Mouse (Mus musculus) forebrain, postnatal 0 days (tissue): ENCODE measurements around the gene Tpcn2. TPM values are rescaled to one million over a fixed set of nuclear protein-coding genes. Genes with fewer than 3 reads are reported as not detected.
A peak's percentile ranks its signal among the peaks of the same experiment; 100 is the strongest.

Source experiments
- ATAC-seq: fragments of 200-750 bp; cut with Nextera tagmentation; 2 replicates; pipeline ENCODE4 v1.8.0; 2017; ENCODE audit warnings: mild to moderate bottlenecking, moderate library complexity
- DNase-seq: peaks from one replicate; pipeline ENCODE4 v3.0.0-alpha.2; 2015
- H3K27ac ChIP-seq: fragments of 300-500 bp; sonication (generic); 2 replicates; pipeline ENCODE4 v1.5.1; 2014; ENCODE audit warnings: low read depth, mild to moderate bottlenecking, antibody characterized with exemption, low read length, moderate library complexity, mixed read lengths
- H3K27me3 ChIP-seq: fragments of 300-500 bp; sonication (generic); 2 replicates; pipeline ENCODE4 v1.6.1; 2014; ENCODE audit warnings: mild to moderate bottlenecking, low read length, mixed read lengths; ENCODE audit not compliant: insufficient read depth
- H3K36me3 ChIP-seq: fragments of 300-500 bp; sonication (generic); 2 replicates; pipeline ENCODE4 v1.6.1; 2014; ENCODE audit warnings: mild to moderate bottlenecking, moderate library complexity; ENCODE audit not compliant: insufficient read depth
- H3K4me1 ChIP-seq: fragments of 300-500 bp; sonication (generic); 2 replicates; pipeline ENCODE4 v1.6.1; 2014; ENCODE audit warnings: antibody characterized with exemption; ENCODE audit not compliant: insufficient read depth
- H3K4me2 ChIP-seq: fragments of 300-500 bp; sonication (generic); 2 replicates; pipeline ENCODE4 v1.6.1; 2014; ENCODE audit warnings: low read depth, mild to moderate bottlenecking, moderate library complexity
- H3K4me3 ChIP-seq: fragments of 300-500 bp; sonication (generic); 2 replicates; pipeline ENCODE4 v1.5.1; 2014; ENCODE audit warnings: low read depth, low read length, mixed read lengths
- H3K9ac ChIP-seq: fragments of 300-500 bp; sonication (generic); 2 replicates; pipeline ENCODE4 v1.6.1; 2014; ENCODE audit warnings: mild to moderate bottlenecking
- H3K9me3 ChIP-seq: fragments of 300-500 bp; sonication (generic); 2 replicates; pipeline ENCODE4 v1.6.1; 2016; ENCODE audit warnings: low read length
- CTCF ChIP-seq: sonication (generic); IDR thresholded peaks from 2 replicates; pipeline ENCODE4 v1.5.1; 2016; ENCODE audit warnings: antibody characterized with exemption, control low read depth, low read depth
- WGBS: fragments of 180-500 bp; shearing (Covaris S2); extraction: QIAGEN DNeasy Blood & Tissue Kit; methylation state at CpG from one replicate; pipeline ENCODE4 v1.1.7; 2014; 5-methylcytosine and 5-hydroxymethylcytosine counted together
- polyA plus RNA-seq: library from polyadenylated mRNA; unstranded; fragments of >200 nt; fragmentation: Nextera tagmentation; extraction: Ambion mirVana; gene quantifications from 2 replicates; pipeline ENCODE4 v1.2.1, GENCODE M21; 2015
- total RNA-seq: library from RNA; depleted of rRNA; stranded (reverse); fragments of >200 nt; gene quantifications from 2 replicates; pipeline ENCODE4 v1.2.3, GENCODE M21; 2014

The Tpcn2 gene
- total and polyA plus RNA-seq, 2 experiments from 2014 or later: 1.3 to 2.5 TPM

DNA sequence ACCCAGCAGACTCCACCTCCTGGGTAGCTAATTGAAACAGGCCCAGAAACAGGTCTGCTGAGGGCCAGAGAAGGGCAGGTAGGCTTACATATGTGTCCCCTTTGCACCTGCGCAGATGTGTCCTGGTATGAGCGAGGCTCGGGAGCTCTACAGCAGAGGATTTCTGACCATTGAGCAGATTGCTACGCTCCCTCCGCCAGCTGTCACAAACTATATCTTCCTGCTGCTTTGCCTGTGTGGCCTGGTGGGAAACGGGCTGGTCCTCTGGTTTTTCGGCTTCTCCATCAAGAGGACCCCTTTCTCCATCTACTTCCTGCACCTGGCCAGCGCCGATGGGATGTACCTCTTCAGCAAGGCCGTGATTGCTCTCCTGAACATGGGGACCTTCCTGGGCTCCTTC, 23.8 kb upstream of the Tpcn2 start:
- Histone ChIP-seq H3K4me1 (no peaks in the 10 kb centered on the region), H3K27me3 (no peaks in the 10 kb centered on the region), H3K27ac (no peak overlapping the region), H3K9me3 (no peaks in the 10 kb centered on the region), H3K4me3 (no peak overlapping the region), H3K9ac (no peak overlapping the region), H3K36me3 (no peaks in the 10 kb centered on the region), H3K4me2 (no peak overlapping the region)
- DNase-seq: no peak
- WGBS: 95% methylated on average over 10 of the region's 10 CpGs
- TF ChIP-seq CTCF: no peak
- ATAC-seq: no peak

DNA sequence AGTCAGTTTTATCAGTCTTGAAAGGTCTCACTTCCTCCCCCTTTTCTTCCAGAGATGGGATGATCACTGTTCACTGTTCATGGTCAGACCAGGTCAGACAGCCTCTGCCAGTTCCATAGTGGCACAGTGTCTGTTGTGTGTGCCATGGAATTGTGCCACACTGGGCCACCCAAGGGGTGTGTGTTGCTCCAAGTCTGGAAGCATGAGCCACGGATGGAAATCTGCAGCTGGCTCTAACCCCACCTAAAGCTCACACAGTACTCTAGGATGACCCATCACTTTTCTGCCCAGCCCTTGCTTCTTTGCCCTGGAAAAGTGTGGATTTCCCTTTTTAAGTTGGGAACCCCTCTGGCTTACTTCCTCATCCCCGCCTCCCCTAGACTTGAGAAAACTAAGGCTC, 20.3 kb upstream of the Tpcn2 start:
- no peak overlapping the region for H3K4me3 ChIP-seq
- no peaks in the 10 kb centered on the region for H3K27me3 ChIP-seq
- DNase-seq (no peak), ATAC-seq (no peak)
- WGBS: 83% methylated on average over 2 of the region's 2 CpGs
- H3K36me3 ChIP-seq: no peaks in the 10 kb centered on the region
- H3K4me2 ChIP-seq: no peak overlapping the region
- TF ChIP-seq CTCF: no peak
- no peaks in the 10 kb centered on the region for H3K9me3 ChIP-seq
- no peak overlapping the region for H3K9ac ChIP-seq
- H3K4me1 ChIP-seq: no peaks in the 10 kb centered on the region
- no peak overlapping the region for H3K27ac ChIP-seq

DNA sequence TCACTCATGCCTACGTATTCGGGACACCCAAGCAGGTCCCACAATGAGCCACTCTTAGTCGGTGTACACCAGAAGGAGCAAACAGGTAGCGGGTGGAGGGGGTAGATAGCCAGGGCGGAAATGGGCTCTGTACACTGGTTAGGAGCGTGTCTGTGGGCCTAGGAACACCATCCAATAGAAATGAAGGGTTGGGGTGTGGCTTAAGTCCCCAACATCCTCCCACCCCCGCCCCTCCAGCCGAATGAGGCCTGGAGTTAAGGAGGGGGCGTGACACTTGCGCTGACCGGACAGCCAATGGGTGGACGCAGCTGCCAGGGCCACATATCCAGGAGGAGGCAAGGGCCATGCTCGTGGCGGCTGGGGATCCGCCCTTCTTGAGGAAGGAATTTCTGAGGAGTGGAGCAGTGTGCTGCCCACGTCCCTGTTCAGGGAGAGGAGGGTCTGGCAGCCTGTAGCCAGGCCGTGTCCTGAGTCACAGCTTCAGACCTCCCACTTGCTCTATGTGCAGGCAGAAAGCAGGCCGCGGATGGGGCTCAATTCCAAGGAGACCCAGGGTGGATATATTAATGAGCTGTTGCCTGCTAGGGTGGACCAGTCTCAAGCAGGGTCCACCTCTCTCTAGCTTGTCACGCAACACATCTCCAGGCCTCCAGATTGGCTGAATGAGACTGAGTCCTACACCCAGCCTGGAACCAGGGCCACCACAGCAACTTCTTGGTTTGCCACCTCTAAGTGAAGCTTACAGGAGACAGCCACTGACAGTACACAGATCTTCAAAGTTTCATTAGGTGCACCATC, 18.9 kb upstream of the Tpcn2 start:
- 7% methylated on average over 20 of the region's 20 CpGs for WGBS
- no peak overlapping the region for H3K27ac ChIP-seq
- H3K4me3 ChIP-seq: no peak overlapping the region
- H3K27me3 ChIP-seq: no peaks in the 10 kb centered on the region
- H3K9me3 ChIP-seq: no peaks in the 10 kb centered on the region
- DNase-seq (peak; percentile 18), ATAC-seq (peak; percentile 81)
- H3K4me2 ChIP-seq: peak overlapping the region; percentile 24
- H3K9ac ChIP-seq: no peak overlapping the region
- TF ChIP-seq CTCF: no peak
- no peaks in the 10 kb centered on the region for H3K4me1 ChIP-seq
- H3K36me3 ChIP-seq: no peaks in the 10 kb centered on the region

DNA sequence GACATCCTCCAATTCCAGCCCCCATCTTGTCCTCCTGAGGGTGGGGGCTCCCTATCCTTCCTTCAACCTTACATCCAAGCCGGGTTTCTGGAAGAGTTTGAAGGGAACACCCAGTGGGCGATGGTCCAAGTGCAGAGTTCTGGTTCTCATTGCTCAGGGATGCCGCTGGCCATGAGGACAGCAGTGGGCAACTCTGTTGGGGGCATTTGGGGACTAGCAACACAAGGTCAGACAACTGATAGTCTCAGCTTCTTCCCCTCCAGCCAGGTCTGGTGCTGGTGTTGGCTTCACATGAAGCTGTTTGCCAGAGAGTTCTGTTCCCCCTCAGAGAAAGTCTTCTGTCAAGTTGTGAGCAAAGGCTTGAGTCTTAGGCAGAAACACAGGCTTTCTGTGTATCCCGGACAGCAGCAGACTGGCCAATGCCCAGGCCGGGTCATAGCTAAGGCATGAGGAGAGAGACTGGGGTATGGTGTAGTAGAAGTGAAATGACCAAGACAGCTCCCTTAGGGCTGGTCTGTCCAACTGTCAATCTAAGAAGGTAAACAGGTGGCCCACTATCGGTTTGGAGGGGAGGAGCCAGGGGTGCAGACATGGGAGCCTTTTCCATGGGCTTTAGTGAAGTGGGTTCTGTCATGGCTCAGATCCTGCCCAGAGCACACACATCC, 17.7 kb upstream of the Tpcn2 start:
- H3K9ac ChIP-seq: no peak overlapping the region
- WGBS: 82% methylated on average over 6 of the region's 6 CpGs
- no peak for TF ChIP-seq CTCF

DNA sequence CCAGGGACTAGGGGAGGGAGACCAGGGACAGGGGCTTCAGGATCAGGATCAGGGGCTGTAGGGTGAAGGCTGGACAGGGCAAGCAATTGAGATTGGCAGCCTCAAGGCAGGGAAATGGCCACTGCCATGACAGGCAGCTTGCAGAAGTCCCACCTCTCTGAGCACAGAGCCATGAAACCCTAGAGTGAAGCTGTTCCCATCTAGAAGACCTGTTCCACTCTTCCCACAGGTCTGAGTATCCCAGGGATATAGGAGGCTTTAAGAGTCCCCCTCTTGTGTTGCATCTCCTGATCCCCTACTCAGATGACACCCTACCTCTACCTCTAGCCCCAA, 17.2 kb upstream of the Tpcn2 start:
- no peak overlapping the region for H3K4me3 ChIP-seq
- no peaks in the 10 kb centered on the region for H3K36me3 ChIP-seq
- no peak overlapping the region for H3K27ac ChIP-seq
- DNase-seq (no peak), ATAC-seq (no peak)
- no peaks in the 10 kb centered on the region for H3K27me3 ChIP-seq
- H3K9ac ChIP-seq: no peak overlapping the region
- no peak overlapping the region for H3K4me2 ChIP-seq
- no peaks in the 10 kb centered on the region for H3K9me3 ChIP-seq
- H3K4me1 ChIP-seq: no peaks in the 10 kb centered on the region
- TF ChIP-seq CTCF: no peak

More for the DNA sequence above, 17.7 kb upstream of the Tpcn2 start:
- H3K36me3 ChIP-seq: no peaks in the 10 kb centered on the region
- no peak overlapping the region for H3K27ac ChIP-seq
- H3K9me3 ChIP-seq: no peaks in the 10 kb centered on the region
- no peak overlapping the region for H3K4me2 ChIP-seq
- H3K4me1 ChIP-seq: no peaks in the 10 kb centered on the region
- ATAC-seq: no peak
- no peak overlapping the region for H3K4me3 ChIP-seq
- H3K27me3 ChIP-seq: no peaks in the 10 kb centered on the region
- no peak for DNase-seq

DNA sequence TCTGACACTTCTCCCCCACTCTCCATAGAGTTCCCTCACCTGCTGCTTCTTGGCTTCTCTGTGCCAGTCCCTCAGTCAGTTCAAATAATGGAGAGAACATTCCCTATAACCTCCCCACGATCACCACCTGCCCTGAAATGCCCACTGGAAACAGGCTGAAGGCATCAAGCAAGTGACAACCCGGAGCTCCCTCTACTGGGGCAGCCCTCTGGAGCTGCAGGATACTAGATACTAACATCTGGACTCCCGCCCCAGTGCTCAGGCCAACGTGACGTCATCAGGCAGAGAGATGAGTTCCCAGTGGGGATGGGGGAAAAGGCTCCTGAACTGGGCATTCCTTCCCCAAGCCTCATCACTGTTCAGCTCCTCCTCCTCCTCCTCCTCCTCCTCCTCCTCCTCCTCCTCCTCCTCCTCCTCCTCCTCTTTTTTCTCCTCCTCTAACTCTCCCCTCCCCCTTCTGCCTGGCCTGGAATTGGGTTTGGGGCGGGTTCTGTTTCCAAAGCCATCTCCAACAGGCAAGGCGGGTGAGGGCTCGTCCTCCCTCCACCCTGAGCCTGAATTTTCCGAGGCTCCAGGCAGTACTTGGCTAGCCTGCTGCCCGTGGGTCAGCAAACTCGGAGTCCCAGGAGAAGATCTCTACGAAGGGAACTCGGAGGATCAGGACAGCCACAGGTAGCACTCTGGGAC, 16.7 kb upstream of the Tpcn2 start, which contains the start of gene Mrgprf:
TSS of gene Mrgprf (plus strand) at position 508 of the 687 bp plus-strand sequence.
- ATAC-seq: no peak
- H3K4me2 ChIP-seq: no peak within 1 kb of the TSS
- H3K36me3 ChIP-seq: no peaks in the 10 kb centered on the region
- no peak within 1 kb of the TSS for H3K27ac ChIP-seq
- 42% methylated on average over 13 of the region's 13 CpGs for WGBS
- no peaks in the 10 kb centered on the region for H3K27me3 ChIP-seq
- H3K4me1 ChIP-seq: no peaks in the 10 kb centered on the region
- H3K4me3 ChIP-seq: no peak within 1 kb of the TSS
- DNase-seq: no peak
- no peak for TF ChIP-seq CTCF
- no peaks in the 10 kb centered on the region for H3K9me3 ChIP-seq
- H3K9ac ChIP-seq: no peak within 1 kb of the TSS
